Mouse (Mus musculus): ENCODE results near the gene Hic2.
A peak's percentile ranks its signal among the peaks of the same experiment; 100 is the strongest.

Gene Hic2

GRCm38 (mm10) chr16:17234499-17234895 is 1.1 kb downstream of the Hic2 start:
- peak; percentile 19 for DNase-seq

DNA sequence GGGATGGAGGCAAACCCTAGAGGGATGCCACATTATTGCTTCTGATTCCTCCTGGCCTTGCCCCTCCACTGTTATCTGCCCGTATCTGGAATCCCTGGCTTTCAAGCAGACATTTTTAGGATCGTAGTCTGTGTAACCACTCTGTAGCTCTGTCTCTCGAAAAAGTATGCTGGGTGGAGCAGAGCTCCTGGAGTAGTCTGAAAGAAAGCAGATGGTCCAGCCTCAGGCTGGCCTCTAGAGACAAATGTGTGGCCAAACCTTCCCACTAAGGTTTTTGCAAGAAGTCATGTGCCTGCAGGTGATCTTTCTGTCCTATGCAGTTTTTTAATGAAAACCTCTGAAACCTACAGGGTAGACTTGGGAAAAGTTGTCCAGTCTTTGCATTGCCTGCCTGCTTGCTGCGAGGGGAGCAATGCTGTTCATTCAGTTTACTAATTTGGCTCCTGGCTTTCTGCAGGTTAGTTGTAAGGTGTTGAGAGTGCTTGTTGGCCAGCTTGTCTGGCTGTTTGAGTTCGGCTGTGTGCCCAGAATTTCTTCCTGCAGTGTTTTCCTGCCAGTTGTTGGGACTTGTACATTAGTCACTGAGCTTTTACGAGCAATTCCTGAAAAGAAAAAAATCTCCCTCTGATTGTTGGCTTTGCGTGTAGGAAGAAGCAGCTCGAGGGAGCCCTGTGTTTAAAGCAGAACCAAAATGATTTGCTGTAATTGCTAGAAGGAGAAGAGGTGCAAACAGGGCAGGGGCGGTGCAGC is 1.7 kb downstream of the Hic2 start:
- peak; percentile 46 for DNase-seq

GRCm38 (mm10) chr16:17237634-17238033 is 4.3 kb downstream of the Hic2 start:
- no peak for DNase-seq

DNA sequence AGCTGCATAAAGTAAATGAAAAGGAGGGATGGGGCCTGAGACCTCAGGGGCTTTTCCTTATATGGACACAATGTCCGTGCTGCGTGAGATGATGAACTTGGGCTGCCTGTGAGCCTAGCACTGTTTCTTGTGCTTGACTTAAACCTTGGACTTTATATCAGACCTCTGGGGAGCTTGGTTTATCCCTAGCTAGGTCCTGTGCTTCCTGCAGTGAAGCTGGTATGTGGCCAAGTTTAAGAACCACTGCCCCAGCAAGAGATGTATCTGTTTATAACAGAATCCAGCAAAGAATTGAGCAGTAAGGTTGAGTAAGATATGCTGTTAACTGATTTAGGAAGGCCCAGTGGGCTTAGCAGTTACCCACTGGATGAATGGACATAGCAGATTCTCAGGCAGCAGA is 6.0 kb downstream of the Hic2 start:
- no peak for DNase-seq

- no peak for DNase-seq
Observed at GRCm38 (mm10) chr16:17243731-17244130, 10.4 kb downstream of the Hic2 start.

GRCm38 (mm10) chr16:17244996-17245395 is 11.6 kb downstream of the Hic2 start:
- DNase-seq = no peak

DNA sequence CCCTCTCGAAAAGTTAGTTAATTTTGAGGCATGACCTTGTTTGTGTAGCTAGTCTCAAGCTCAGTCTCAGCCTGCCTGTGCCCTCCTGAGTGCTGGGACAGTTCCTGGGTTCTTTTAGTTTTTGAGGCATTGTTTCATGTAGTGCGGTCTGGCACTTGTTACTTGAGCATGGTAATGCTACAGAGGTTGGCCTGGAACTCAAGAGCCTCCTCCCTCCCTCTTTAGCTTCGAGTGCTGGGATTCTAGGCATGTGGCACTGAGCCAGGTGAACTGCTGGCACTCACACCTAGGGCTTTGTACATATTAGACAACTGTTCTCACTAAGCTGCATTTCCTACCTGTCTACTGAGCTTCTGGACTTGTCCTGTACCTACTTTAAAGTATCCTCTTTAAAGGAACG is 14.4 kb downstream of the Hic2 start:
- peak; percentile 73 for DNase-seq

GRCm38 (mm10) chr16:17249135-17249534 is 15.8 kb downstream of the Hic2 start:
- DNase-seq = no peak

DNA sequence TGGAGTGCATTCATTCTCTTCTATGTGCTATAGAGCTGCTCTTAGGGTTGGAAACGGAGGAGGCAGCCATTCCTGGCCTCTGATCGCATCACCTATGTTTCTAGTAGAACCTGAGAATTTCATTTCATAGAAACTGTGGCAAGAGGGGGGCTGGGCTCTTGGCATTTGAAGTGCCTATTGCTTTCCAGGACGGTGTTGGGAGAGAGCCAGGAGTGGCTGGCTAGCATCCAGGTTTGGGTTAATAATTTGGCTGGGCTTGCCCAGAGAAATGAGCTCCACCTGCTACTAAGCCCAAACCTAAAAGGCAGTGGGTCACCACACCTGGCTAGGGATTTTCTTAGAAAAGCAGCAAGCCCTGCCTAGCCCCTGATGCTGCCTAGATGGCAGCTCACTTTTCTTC is 18.2 kb downstream of the Hic2 start:
- peak; percentile 85 for DNase-seq

DNA sequence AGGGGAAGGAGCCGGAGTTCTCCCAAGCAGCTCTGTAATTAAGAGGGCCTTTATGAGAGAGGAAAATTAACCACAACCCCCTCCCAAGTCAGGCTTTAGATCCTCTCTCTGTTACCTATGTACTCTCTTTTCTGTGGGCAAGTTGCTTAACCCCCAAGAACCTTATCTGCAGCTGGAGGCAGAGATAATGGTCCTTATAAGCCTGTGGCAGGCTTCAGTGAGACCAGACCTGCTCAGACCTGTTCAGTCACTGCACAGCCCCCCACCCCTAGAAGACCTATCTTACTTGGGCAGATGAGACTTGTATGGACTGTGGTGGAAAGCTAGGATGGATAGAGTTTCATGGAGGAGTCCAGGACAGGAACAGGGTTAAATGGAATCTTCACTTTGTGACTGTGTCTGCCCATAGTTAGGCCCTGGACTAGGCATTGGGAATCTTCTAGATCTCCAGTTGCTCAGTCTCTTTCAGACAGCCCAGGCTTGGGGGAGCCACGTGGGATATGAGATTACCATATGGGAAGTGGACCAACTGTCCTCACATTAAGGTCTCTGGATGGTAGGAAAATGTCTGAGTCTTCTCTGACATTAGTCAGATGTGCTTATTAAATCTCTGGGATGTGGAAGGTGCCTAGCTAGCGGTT is 18.8 kb downstream of the Hic2 start:
- no peak for DNase-seq

- no peak for DNase-seq
Observed at GRCm38 (mm10) chr16:17252841-17253240, 19.5 kb downstream of the Hic2 start.

- no peak for DNase-seq
Observed at GRCm38 (mm10) chr16:17254005-17254597, 20.7 kb downstream of the Hic2 start.

DNA sequence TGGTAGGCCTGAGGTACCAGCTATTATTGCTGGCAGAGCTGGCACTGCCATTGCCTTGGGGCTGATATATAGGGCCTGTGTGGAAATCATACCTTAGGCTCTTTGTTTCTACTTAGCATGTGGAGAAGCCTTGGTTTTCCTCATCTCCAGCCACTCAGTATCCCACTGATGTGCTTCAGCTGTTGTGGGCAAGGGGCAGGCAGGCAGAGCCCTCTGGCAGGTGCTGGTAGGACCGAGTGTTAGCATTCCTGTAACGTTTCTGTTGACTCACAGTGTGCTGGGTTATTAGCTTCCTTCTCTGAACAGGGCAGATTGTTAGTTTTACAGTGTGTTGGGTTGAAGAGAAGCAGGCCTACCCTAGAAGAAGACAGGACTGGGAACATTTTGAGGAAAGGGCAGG is 21.9 kb downstream of the Hic2 start:
- no peak for DNase-seq

- no peak for DNase-seq
Observed at GRCm38 (mm10) chr16:17257359-17257821, 24.0 kb downstream of the Hic2 start.

DNA sequence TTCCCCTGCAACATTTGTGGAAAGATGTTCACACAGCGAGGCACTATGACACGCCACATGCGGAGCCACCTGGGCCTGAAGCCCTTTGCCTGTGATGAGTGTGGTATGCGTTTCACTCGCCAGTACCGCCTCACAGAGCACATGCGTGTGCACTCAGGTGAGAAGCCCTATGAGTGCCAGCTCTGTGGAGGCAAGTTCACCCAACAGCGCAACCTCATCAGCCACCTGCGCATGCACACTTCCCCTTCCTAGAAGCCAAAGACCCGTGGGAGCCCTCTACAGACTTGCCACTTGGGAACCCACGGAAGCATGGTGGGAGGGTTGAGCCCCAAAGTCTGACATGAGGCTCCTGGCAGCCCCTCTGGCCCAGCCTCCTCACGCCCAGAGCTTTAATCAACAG is 25.5 kb downstream of the Hic2 start:
- no peak for DNase-seq

DNA sequence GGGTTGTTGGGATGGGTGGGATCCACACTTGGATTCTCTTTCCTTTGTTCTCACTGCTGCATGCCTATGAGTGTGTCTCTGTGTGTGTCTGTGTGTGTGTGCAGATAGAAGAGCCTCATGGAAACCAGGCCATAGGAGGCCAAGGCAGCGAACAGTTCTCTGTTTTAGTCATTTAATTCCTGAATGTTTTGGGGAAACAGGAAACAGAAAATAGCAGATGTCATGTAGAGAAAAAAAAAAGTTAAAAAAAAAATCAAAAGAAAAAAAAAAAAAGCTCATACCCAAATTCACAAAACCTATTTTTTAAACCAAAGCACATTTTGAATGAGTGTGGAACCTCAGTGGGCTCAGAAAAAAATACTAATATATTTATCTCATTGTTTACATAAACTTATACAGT is 28.0 kb downstream of the Hic2 start:
- no peak for DNase-seq

DNA sequence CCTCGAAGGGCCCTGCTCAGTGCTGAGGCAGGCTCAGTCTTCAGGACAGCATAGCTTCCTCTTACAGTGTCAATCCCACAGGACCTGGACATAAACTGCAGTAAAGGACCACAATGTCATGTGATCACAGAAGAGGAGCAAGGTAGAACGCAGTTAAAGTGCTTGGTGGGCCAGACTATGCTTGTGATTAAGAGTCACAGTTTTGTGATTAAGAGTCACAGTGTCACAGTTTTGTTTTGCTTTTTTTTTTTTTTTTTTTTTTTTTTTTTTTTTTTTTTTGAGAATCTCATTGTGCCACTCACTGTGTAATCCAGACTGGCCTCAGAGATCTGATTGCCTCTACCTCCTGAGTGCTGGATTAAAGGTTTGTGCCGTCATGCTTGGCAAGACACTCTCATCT is 32.7 kb downstream of the Hic2 start:
- DNase-seq = no peak

DNA sequence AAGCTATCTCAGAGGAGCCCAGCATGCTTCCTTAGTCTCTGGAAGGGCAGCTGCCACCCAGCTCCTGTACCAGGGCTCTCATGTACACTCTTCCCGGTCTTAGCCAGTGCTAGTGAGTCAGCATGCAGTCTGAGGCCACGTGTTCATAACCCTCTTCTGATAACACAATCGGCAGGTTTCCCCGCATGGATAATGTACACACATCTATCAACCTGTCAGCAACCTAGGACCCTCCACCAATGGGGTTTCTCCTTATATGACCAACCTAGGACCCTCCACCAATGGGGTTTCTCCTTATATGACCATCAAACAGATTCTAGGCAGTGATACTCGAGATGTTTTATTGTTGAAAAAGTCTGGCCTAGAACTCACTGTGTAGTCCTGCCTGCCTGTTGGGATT is 34.6 kb downstream of the Hic2 start:
- no peak for DNase-seq

DNA sequence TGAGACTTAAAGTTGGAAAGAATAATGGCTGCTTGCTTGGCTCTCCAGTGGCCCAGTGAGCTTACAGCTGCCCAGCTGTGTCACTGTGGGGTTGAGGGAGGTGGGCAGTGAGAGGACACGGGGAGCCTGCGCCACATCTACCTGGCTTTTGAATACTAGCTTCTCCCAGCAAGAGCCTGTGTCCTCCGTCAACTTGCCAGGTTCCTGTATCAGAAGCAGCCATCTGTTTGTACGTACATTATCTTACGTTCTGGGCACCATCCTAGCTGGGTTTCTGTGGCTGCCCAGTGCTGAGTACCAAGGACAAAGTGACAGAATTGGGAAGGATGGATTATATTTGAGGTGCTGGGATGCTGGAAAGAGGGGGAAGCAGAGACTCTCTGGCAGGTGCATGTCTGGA is 36.5 kb downstream of the Hic2 start:
- no peak for DNase-seq

DNA sequence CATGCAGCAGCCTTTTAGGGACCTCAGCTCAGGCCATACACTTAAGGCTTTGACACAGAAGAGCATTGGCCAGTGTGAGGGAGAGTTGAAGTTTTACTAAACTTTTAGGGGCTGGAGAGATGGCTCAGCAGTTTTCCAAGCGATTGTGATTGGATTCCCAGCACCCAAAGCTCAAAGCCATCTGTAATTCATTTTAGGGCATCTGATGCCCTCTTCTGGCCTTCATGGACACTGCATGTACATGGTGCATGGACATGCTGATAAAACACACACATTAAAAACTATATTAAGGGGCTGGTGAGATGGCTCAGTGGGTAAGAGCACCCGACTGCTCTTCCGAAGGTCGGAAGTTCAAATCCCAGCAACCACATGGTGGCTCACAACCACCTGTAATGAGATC is 37.8 kb downstream of the Hic2 start:
- peak; percentile 71 for DNase-seq

DNA sequence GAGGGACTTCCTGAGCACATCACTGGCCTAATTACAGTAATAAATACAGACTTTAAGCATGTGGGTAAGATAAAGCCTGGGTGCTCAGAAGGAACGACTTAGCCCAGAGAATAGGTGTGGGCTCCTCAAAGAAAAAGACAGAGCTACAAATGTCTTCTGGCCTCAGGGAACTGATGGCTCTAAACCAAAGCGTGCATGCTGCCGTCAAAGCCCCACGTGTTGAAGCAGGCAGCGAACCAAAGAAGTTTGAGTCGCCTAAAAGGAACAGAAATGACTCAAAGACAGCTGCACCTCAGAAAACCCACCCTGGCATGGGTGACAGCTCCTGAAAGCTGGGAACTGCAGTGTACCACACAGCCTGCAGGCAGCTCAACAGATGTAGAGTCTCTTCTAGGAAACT is 38.5 kb downstream of the Hic2 start:
- no peak for DNase-seq

GRCm38 (mm10) chr16:17275721-17276120 is 42.3 kb downstream of the Hic2 start, which contains the start of gene Tmem191c:
TSS of gene Tmem191c (plus strand) at chr16:17276077.
- DNase-seq = no peak

DNA sequence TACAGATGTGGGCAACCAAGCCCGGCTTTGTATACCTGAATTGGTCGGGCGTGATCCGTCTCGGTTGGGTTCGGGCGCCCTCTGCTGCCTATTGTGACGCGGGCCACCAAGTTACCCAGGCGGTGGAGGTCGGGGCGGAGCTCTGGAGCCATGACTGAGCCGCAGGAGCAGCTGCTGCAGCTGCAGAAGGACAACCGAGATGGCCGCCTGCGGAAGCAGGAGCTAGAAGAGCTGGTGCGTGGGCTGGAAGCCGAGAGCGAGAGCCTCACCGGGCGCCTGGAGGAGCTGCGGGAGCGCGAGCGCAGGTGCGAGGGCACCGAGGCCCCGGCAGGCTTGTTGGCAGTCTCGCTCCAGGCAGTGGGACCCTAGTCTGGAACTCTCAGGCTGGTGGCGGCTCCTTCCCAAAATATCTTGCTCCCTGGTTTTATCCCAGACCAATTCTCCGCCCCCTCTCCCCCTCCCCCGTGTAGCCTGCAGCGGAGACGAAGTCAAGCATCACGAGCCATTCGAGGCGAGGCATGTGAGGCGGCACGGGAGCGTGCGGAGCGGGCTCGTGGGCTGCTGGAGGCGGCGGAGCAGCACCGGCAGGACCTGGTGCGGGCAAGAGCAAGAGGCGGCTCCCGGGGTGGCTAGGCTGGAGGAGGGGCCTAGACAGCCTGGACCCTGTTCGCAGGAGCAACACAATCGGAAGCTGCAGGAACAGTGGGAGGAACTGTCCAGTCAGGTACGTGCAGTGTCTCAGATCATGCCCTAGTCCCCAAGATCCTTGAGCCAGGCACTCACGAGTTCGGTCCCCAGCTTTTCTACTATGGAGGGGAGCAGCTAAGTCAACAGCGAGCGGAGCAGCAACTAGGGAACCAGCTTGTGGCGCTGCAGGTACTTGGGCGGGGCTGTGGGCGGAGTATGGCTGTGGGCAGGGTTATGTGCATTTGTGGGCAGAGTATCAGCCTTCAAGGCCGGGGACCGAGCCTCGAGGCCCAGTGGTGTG is 43.1 kb downstream of the Hic2 start:
- peak; percentile 96 for DNase-seq
